Mouse (Mus musculus) ES-E14 (cell line): ENCODE measurements around the gene Rrnad1. TPM values are rescaled to one million over a fixed set of nuclear protein-coding genes. Genes with fewer than 3 reads are reported as not detected.
A peak's percentile ranks its signal among the peaks of the same experiment; 100 is the strongest.
"Not testable (repeated sequence)": the region's sequence is repeated elsewhere in the genome, so short reads cannot be mapped to it uniquely, and the experiment has no call there.

ENCODE experiments used
- DNase-seq: peaks from one replicate; pipeline ENCODE4 v3.0.0-alpha.2; 2013; ENCODE audit warnings: low read depth, low spot score
- H3K27ac ChIP-seq: 2 replicates; pipeline ENCODE4 v1.5.1; 2012; ENCODE audit warnings: low read depth, mild to moderate bottlenecking, low read length, moderate library complexity, mixed read lengths; ENCODE audit not compliant: poor library complexity, insufficient read depth, severe bottlenecking
- H3K36me3 ChIP-seq: 2 replicates; pipeline ENCODE4 v1.6.1; 2012; ENCODE audit warnings: mild to moderate bottlenecking, low read length, moderate library complexity, mixed read lengths; ENCODE audit not compliant: control insufficient read depth, poor library complexity, insufficient read depth, severe bottlenecking
- H3K4me1 ChIP-seq, 2 experiments: fragments of 150-350 bp in 1 of 2; sonication (generic) in 1 of 2; 2 replicates each; pipeline ENCODE4 v1.6.1; 2012; ENCODE audit warnings: low read length in 2 of 2, mild to moderate bottlenecking in 1 of 2, mixed read lengths in 1 of 2; ENCODE audit not compliant: control insufficient read depth in 2 of 2, insufficient read depth in 2 of 2, poor library complexity in 1 of 2
- H3K4me3 ChIP-seq, 2 experiments: fragments of 150-350 bp in 1 of 2; sonication (generic) in 1 of 2; 2 replicates each; pipeline ENCODE4 v1.5.1; 2012; ENCODE audit warnings: low read length in 2 of 2, low read depth in 1 of 2, mild to moderate bottlenecking in 1 of 2, mixed read lengths in 1 of 2; ENCODE audit not compliant: insufficient read depth in 1 of 2, poor library complexity in 1 of 2, severe bottlenecking in 1 of 2
- H3K9ac ChIP-seq: 2 replicates; pipeline ENCODE4 v1.6.1; 2012; ENCODE audit warnings: low read depth, mild to moderate bottlenecking, low read length, mixed read lengths; ENCODE audit not compliant: poor library complexity, insufficient read depth, severe bottlenecking
- H3K9me3 ChIP-seq: fragments of 150-350 bp; sonication (generic); 2 replicates; pipeline ENCODE4 v1.6.1; 2012; ENCODE audit warnings: low read depth, mild to moderate bottlenecking, low read length; ENCODE audit not compliant: control insufficient read depth, insufficient read depth
- CHD2 ChIP-seq: IDR thresholded peaks from 2 replicates; pipeline ENCODE4 v1.6.1; 2014; ENCODE audit warnings: mild to moderate bottlenecking, low read depth, low read length, inconsistent platforms
- HCFC1 ChIP-seq: IDR thresholded peaks from 2 replicates; pipeline ENCODE4 v1.6.1; 2012; ENCODE audit warnings: low read length, inconsistent platforms, borderline replicate concordance; ENCODE audit not compliant: insufficient read depth
- MAFK ChIP-seq: IDR thresholded peaks from 2 replicates; pipeline ENCODE4 v1.6.1; 2014; ENCODE audit warnings: mild to moderate bottlenecking, low read depth, low read length, inconsistent platforms; ENCODE audit not compliant: insufficient read depth
- ZC3H11A ChIP-seq: IDR thresholded peaks from 2 replicates; pipeline ENCODE4 v1.6.1; 2012; ENCODE audit warnings: low read depth, mild to moderate bottlenecking, inconsistent platforms, low read length, borderline replicate concordance
- ZNF384 ChIP-seq: IDR thresholded peaks from 2 replicates; pipeline ENCODE4 v1.6.1; 2012; ENCODE audit warnings: low read depth, low read length, inconsistent platforms
- in situ Hi-C, 2 experiments: fragments of 600-800 bp; cut with MboI; formaldehyde crosslinking; loops; one replicate each; pipeline ENCODE4 v1.15.1; 2025; ENCODE audit warnings: low sequenced_read_pairs in 2 of 2, inconsistent platforms in 1 of 2; ENCODE audit not compliant: unreplicated experiment in 2 of 2
- total RNA-seq: library from RNA; depleted of rRNA; stranded (reverse); fragments of 300-350 nt; gene quantifications from 2 replicates; pipeline ENCODE4 v1.2.3, GENCODE M21; 2012

Gene Rrnad1
- total RNA-seq, 1 experiment, result 22.0 TPM

GRCm38 (mm10) chr3:87891481-87891880 lies 39.0 kb downstream of the Rrnad1 start:
- in situ Hi-C loops, result no loop called here
- H3K4me1 ChIP-seq, result peaks cover 6 to 7% of the 10 kb centered on the region in 2 experiments; a peak in 3 of 4 replicates
- H3K27ac ChIP-seq, result no peak overlapping the region
- H3K4me3 ChIP-seq, result no peak overlapping the region
- H3K9me3 ChIP-seq, result no peaks in the 10 kb centered on the region
- TF ChIP-seq HCFC1 (no peak), MAFK (no peak), ZNF384 (no peak), ZC3H11A (no peak), CHD2 (no peak)
- no peak for DNase-seq
- no peaks in the 10 kb centered on the region for H3K36me3 ChIP-seq
- H3K9ac ChIP-seq, result no peak overlapping the region

DNA sequence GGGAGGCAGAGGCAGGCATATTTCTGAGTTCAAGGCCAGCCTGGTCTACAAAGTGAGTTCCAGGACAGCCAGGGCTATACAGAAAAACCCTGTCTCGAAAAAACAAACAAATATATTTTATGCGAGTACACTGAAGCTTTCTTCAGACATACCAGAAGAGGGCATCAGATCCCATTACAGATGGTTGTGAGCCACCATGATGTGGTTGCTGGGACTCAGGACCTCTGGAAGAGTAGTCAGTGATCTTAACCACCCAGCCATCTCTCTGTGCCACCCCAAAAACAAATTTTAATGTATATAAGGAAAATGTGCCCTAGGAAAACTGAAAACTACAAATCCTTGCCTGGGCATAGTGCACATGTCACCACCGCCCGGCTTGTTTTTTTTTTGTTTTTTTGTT lies 43.1 kb downstream of the Rrnad1 start:
- H3K9ac ChIP-seq, DNase-seq, H3K4me3 ChIP-seq, H3K36me3 ChIP-seq, in situ Hi-C loops, H3K27ac ChIP-seq, H3K4me1 ChIP-seq, H3K9me3 ChIP-seq: not testable (repeated sequence)

- TF ChIP-seq ZNF384 (0 out of 2 replicates have a peak, but pooled peaks have one; percentile 4), HCFC1 (no peak)
- no peak overlapping the region for H3K27ac ChIP-seq
- in situ Hi-C loops, result no loop called here
- H3K4me3 ChIP-seq, result peak overlapping the region in 1 of 2 experiments; percentile 73; a peak in 2 of 4 replicates
- peaks cover 0 to 3% of the 10 kb centered on the region in 2 experiments; a peak in 1 of 4 replicates for H3K4me1 ChIP-seq
- no peaks in the 10 kb centered on the region for H3K9me3 ChIP-seq
- peaks cover 2% of the 10 kb centered on the region for H3K36me3 ChIP-seq
- H3K9ac ChIP-seq, result peak overlapping the region; percentile 2; the same call in 1 of the 2 replicates
- DNase-seq, result no peak
Observed at GRCm38 (mm10) chr3:87886416-87886815, 44.1 kb downstream of the Rrnad1 start.

GRCm38 (mm10) chr3:87886004-87886365 lies 44.5 kb downstream of the Rrnad1 start:
- H3K9ac ChIP-seq, result peak overlapping the region; percentile 64; the same call in 1 of the 2 replicates
- no peak for DNase-seq
- peaks cover 0 to 3% of the 10 kb centered on the region in 2 experiments; a peak in 1 of 4 replicates for H3K4me1 ChIP-seq
- peak overlapping the region; percentile 66 to 73 for H3K4me3 ChIP-seq
- no peaks in the 10 kb centered on the region for H3K9me3 ChIP-seq
- in situ Hi-C loops, result no loop called here
- H3K27ac ChIP-seq, result no peak overlapping the region; the same call in 1 of the 2 replicates
- peaks cover 2% of the 10 kb centered on the region for H3K36me3 ChIP-seq
- TF ChIP-seq CHD2 (peak; percentile 39; the same call in 1 of the 2 replicates), ZC3H11A (no peak), HCFC1 (no peak), MAFK (no peak), ZNF384 (peak; percentile 97)

DNA sequence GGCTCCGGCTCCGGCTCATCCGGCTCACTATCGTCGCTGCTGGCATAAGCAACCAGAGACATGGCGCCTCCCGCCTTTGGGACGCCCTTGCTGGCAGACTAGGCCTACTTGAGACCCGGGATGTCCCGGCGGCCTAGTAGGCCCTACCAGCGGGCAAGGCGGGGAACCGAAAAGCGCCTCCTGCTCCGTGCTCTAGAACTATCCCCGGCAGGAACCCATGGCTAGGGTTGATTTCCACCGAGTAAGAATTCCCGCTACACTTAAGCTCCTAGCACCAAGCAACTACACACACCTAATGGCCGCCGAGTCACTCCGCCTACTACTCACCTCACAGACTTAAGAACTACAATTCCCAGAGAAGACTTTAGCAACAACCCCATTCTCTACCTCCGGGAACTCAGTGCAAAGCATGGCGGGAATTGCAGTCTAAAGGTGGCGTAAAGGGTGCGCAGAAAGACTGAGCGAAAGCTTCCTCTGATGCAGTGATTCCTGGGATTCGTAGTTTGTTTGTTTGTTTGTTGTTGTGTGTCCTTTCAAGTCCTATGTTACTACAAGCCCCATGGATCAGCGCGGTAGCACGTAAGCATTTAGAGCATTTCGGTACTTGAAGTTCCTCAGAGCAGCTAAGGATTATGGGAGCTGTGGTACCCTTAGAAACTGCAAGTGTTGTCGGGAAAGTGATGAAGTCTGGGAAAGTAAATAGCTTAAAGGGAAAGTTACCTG lies 45.1 kb downstream of the Rrnad1 start, which contains the start of gene Prcc:
Gene Prcc (minus strand): TSS at position 328 of the 723 bp plus-strand sequence.
- peak within 1 kb of the TSS; percentile 97 for H3K9ac ChIP-seq
- in situ Hi-C loops, result no loop called here
- no peaks in the 10 kb centered on the region for H3K9me3 ChIP-seq
- peaks cover 5% of the 10 kb centered on the region for H3K36me3 ChIP-seq
- DNase-seq, result peak; percentile 95
- peak within 1 kb of the TSS; percentile 78 to 95 for H3K4me3 ChIP-seq
- peaks cover 0 to 3% of the 10 kb centered on the region in 2 experiments; a peak in 1 of 4 replicates for H3K4me1 ChIP-seq
- TF ChIP-seq HCFC1 (peak; percentile 99), ZNF384 (no peak), ZC3H11A (no peak), CHD2 (peak; percentile 59; the same call in 1 of the 2 replicates)
- H3K27ac ChIP-seq, result peak within 1 kb of the TSS; percentile 86
